8 mouse cellular contexts compared by ENCODE assay signal in the genomic region with DNA sequence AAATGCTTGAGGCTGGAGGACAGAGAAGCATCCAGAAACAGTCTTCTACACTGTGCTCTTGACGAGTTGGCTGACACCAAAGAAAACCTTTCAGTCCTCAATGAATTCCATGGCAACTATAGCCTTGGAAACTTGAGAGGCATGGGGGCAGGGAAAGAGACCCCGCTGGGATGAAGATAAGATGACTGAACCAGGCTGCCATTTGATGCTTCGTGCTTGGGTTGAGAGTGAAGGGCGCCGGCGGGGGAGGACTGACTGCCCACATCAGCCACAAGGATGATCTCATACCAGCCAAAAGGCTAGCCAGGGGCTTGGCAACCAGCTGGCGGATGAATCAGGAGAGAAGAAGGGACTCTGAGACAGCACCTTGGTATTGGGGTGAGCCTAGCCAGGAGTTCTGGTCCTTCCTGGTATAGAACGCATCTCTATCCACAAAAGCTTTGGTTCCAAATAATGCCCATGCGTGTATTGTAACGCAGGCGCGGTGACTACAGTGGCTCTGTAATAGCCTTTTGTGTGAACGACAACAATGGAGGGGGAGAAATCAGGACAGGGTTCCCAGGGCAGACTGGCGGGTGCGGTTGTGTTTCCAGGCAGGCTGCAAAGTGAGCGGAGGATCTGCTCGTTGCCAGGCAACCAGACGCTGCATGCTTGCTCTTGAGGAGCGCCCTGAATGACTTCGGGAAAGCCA. TPM values are rescaled to one million over a fixed set of nuclear protein-coding genes. Genes with fewer than 3 reads are reported as not detected.
DNase-seq lines count a peak whose midpoint lies in the region; ATAC-seq and TF ChIP-seq lines count a peak whose summit lies in the region.

No protein-coding gene starts in this region.

- peak overlapping the region; percentile 58; the same call in 1 of the 2 replicates for H3K27ac ChIP-seq in embryonic fibroblast, embryonic 13.5 days (ENCODE audit: insufficient read depth, low read length)
- H3K27ac ChIP-seq in heart, embryonic 11.5 days (ENCODE audit: low read depth, low read length) = no peak overlapping the region
- H3K27ac ChIP-seq in kidney, embryonic 15.5 days = peak overlapping the region; percentile 70
- H3K27ac ChIP-seq in limb, embryonic 15.5 days = peak overlapping the region; percentile 27; the same call in 1 of the 2 replicates

- H3K4me3 ChIP-seq in embryonic fibroblast, embryonic 13.5 days (ENCODE audit: insufficient read depth, low read length) = peak overlapping the region; percentile 2; the same call in 1 of the 2 replicates
- H3K4me3 ChIP-seq in heart, embryonic 11.5 days (ENCODE audit: low read depth, low read length) = peak overlapping the region; percentile 36
- peak overlapping the region; percentile 31 for H3K4me3 ChIP-seq in kidney, embryonic 15.5 days (replicated peaks)
- peak overlapping the region; percentile 27 for H3K4me3 ChIP-seq in limb, embryonic 15.5 days

- peak; percentile 53 for DNase-seq in thymus, postnatal 4 days
- DNase-seq in thymus, postnatal 10 days (ENCODE audit: low spot score in 2 of 2) = no peak
- DNase-seq in neural tube, embryonic 10.5 days (ENCODE audit: extremely low spot score, low spot score) = peak; percentile 84
- peak; percentile 16 for DNase-seq in yolk sac, embryonic 10.5 days (ENCODE audit: low spot score)

- no peaks in the 10 kb centered on the region for H3K9me3 ChIP-seq in heart, embryonic 11.5 days (replicated peaks; ENCODE audit: control insufficient read depth, low read length)
- H3K9me3 ChIP-seq in kidney, embryonic 15.5 days (replicated peaks) = no peaks in the 10 kb centered on the region
- no peaks in the 10 kb centered on the region for H3K9me3 ChIP-seq in limb, embryonic 15.5 days

- no peaks in the 10 kb centered on the region for H3K36me3 ChIP-seq in heart, embryonic 11.5 days (ENCODE audit: control insufficient read depth, insufficient read depth, low read length)
- H3K36me3 ChIP-seq in kidney, embryonic 15.5 days = no peaks in the 10 kb centered on the region
- no peaks in the 10 kb centered on the region for H3K36me3 ChIP-seq in limb, embryonic 15.5 days

- H3K4me1 ChIP-seq in embryonic fibroblast, embryonic 13.5 days (ENCODE audit: control insufficient read depth, insufficient read depth, low read length) = peaks cover 6% of the 10 kb centered on the region; the same call in 1 of the 2 replicates
- H3K4me1 ChIP-seq in heart, embryonic 11.5 days (ENCODE audit: control insufficient read depth, insufficient read depth, low read length) = peaks cover 7% of the 10 kb centered on the region
- H3K4me1 ChIP-seq in kidney, embryonic 15.5 days = peaks cover 11% of the 10 kb centered on the region
- peaks cover 13% of the 10 kb centered on the region for H3K4me1 ChIP-seq in limb, embryonic 15.5 days

- no peak for TF ChIP-seq CTCF in embryonic fibroblast, embryonic 13.5 days (IDR thresholded peaks at IDR 0.05; ENCODE audit: borderline replicate concordance, insufficient read depth, low read length)

- 2% methylated on average over 20 of the region's 20 CpGs for WGBS in heart, embryonic 11.5 days (ENCODE audit: insufficient replicate concordance)
- 2% methylated on average over 20 of the region's 20 CpGs for WGBS in kidney, embryonic 15.5 days
- WGBS in limb, embryonic 15.5 days = 2% methylated on average over 20 of the region's 20 CpGs

- peak overlapping the region; percentile 75 for H3K4me2 ChIP-seq in heart, embryonic 11.5 days
- peak overlapping the region; percentile 65 for H3K4me2 ChIP-seq in kidney, embryonic 15.5 days
- H3K4me2 ChIP-seq in limb, embryonic 15.5 days = peak overlapping the region; percentile 52

- peak; percentile 47; the same call in 1 of the 2 replicates for ATAC-seq in heart, embryonic 11.5 days (replicated peaks; ENCODE audit: insufficient number of reproducible peaks, low FRiP score, low TSS enrichment)
- ATAC-seq in kidney, embryonic 15.5 days (replicated peaks; ENCODE audit: low FRiP score) = peak; percentile 89
- ATAC-seq in limb, embryonic 15.5 days (ENCODE audit: insufficient number of reproducible peaks, low FRiP score, low TSS enrichment, low read depth) = peak; percentile 40; the same call in 1 of the 2 replicates

- H3K27me3 ChIP-seq in heart, embryonic 11.5 days (ENCODE audit: control insufficient read depth, insufficient read depth, low read length) = no peaks in the 10 kb centered on the region
- H3K27me3 ChIP-seq in kidney, embryonic 15.5 days = peaks cover 6% of the 10 kb centered on the region
- H3K27me3 ChIP-seq in limb, embryonic 15.5 days = no peaks in the 10 kb centered on the region; the same call in 1 of the 2 replicates

- H3K9ac ChIP-seq in heart, embryonic 11.5 days (ENCODE audit: low read depth, low read length) = no peak overlapping the region
- H3K9ac ChIP-seq in kidney, embryonic 15.5 days = 0 out of 2 replicates have a peak overlapping the region, but pooled peaks have one; percentile 26
- H3K9ac ChIP-seq in limb, embryonic 15.5 days = no peak overlapping the region

- no peak for TF ChIP-seq POLR2A in embryonic fibroblast, embryonic 13.5 days (IDR thresholded peaks at IDR 0.05; ENCODE audit: low read depth, low read length)

RNA-seq across cellular contexts. Expression of a gene that starts 55.0 kb away (rescaled TPM):
- polyA plus RNA-seq in embryonic fibroblast, embryonic 13.5 days (2011; ENCODE audit: insufficient read length, low read depth, missing spikeins) = 108 TPM in 2 replicates
- polyA plus RNA-seq in heart, embryonic 11.5 days (2014; fragmentation: Nextera tagmentation; extraction: Ambion mirVana) = 71.1 and 79.2 TPM in 2 replicates
- polyA plus RNA-seq in kidney, embryonic 15.5 days (2015; fragmentation: Nextera tagmentation; extraction: Ambion mirVana) = 169 and 178 TPM in 2 replicates
- polyA plus RNA-seq in limb, embryonic 15.5 days (2015; fragmentation: Nextera tagmentation; extraction: Ambion mirVana) = 140 and 142 TPM in 2 replicates

Comparison
In these comparisons a context has a peak if more than half of its experiments do, and no peak if none do; other contexts are left out.
1. DNase-seq: peak in thymus, postnatal 4 days (single experiment), neural tube, embryonic 10.5 days (single experiment) and yolk sac, embryonic 10.5 days (single experiment); none in thymus, postnatal 10 days (0 of 2).
2. Peak in every context shown above with its lines, with median percentiles within 50 percentile points of each other: H3K4me3 ChIP-seq, ATAC-seq and H3K4me2 ChIP-seq.